Mouse (Mus musculus): Measurements from ENCODE around the gene Zfp825.
A peak's percentile ranks its signal among the peaks of the same experiment; 100 is the strongest.
"Not testable (repeated sequence)": the region's sequence is repeated elsewhere in the genome, so short reads cannot be mapped to it uniquely, and the experiment has no call there.

Zfp825 gene

DNA sequence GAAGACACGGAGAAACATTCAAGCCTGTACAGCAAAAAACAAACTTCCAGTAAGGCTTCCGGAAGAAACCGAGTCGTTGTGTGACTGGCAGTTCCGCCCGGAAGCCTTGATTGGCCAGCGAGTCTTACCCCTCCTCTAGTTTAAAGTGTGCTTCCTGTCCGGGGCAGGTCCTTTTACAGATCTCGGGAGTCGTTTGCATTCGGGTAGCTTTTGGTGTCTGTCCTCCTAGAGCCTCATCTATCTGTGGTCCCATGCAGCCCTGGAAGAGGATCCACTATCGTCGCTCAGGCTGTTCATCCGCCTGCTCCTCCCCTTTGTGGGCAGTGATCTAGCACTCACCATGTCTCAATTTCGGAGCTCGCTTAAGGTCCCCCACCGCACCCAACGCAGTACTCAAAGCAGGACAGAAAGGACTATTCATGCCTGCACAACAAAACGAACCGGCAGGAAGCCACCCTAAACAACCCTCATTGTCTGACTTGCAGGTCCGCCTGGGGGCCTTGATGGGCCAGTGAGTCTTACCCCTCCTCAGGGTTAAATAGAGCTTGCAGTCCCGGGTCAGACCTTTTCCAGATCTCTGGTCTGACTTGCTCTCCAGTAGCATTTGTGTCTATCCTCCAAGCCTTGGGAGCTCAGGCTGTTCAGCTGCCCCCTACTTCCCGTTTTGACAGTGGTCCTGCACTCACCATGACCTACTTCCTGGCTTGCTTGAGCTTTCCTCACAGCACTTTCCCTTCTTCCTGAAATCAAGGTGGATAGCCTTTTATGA lies at the start of gene Zfp825:
TSS of gene Zfp825 (minus strand) at position 82 of the 769 bp plus-strand sequence.
- DNase-seq (ENCODE audit: low spot score in 2 of 2) = peak; percentile 40 to 56

DNA sequence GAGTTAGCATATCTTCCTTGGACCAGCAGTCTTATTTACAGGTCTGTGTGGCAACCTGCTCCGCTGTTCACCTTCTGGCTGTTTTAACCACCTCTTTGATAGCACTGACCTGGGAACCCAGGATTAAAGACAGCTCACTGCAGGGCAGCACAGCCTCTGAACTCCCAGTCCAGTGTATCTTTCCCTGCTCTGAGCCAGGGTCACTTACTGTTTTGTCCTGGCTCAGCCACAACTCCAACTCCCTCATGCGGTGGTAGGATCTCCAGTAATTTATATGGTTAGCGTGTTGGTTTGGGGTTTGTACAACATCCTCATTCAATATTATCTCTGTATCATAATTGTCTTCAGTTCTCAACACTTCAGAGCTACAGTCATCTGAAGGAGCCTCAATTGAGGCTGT lies 41.6 kb upstream of the Zfp825 start:
- DNase-seq (ENCODE audit: low spot score in 2 of 2) = not testable (repeated sequence)

DNA sequence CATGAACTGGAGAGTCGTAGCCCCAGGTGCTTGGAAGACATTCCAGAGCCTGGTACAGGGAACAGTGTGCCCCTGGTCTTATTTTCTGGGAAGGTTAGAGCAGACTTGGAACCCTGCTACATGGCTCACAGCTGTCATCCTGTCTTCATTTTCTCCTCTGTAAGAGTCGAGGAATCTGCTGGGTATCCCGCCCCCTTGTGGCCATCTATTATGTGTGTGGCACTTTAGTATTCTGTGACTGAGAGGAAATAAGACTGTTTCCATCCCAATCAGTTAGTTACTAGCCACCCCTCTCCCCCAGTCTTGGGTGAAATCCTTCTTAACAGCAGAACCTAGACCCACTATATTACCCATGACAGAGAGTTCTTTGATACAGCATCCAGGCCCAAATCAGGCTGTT lies 41.1 kb upstream of the Zfp825 start:
- DNase-seq (ENCODE audit: low spot score in 2 of 2) = peak; percentile 12 to 27

GRCm38 (mm10) chr13:74534096-74534495 lies 40.3 kb upstream of the Zfp825 start:
- no peak for DNase-seq (ENCODE audit: low spot score in 2 of 2)

GRCm38 (mm10) chr13:74531251-74531650 lies 37.5 kb upstream of the Zfp825 start:
- DNase-seq (ENCODE audit: low spot score in 2 of 2) = not testable (repeated sequence)

- not testable (repeated sequence) for DNase-seq (ENCODE audit: low spot score in 2 of 2)
These were observed 35.6 kb upstream of the Zfp825 start for GRCm38 (mm10) chr13:74529372-74529715.

DNA sequence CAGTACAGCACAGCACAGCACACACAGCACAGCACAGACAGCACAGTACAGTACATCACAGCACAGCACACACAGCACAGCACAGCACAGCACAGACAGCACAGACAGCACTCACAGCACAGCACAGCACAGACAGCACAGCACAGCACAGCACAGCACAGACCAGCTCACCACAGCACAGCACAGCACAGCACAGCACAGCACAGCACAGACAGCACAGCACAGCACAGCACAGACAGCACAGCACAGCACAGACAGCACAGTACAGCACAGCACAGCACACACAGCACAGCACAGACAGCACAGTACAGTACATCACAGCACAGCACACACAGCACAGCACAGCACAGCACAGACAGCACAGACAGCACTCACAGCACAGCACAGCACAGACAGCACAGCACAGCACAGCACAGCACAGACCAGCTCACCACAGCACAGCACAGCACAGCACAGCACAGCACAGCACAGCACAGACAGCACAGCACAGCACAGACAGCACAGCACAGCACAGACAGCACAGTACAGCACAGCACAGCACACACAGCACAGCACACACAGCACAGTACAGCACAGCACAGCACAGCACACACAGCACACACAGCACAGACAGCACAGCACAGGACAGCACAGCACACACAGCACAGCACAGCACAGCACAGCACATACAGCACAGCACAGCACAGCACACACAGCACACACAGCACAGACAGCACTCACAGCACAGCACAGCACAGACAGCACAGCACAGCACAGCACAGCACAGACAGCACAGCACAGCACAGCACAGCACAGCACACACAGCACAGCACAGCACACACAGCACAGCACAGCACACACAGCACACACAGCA lies 35.0 kb upstream of the Zfp825 start:
- not testable (repeated sequence) for DNase-seq (ENCODE audit: low spot score in 2 of 2)

- DNase-seq (ENCODE audit: low spot score in 2 of 2) = peak; percentile 22 to 42
These were observed 28.9 kb upstream of the Zfp825 start for GRCm38 (mm10) chr13:74522481-74523237.

DNA sequence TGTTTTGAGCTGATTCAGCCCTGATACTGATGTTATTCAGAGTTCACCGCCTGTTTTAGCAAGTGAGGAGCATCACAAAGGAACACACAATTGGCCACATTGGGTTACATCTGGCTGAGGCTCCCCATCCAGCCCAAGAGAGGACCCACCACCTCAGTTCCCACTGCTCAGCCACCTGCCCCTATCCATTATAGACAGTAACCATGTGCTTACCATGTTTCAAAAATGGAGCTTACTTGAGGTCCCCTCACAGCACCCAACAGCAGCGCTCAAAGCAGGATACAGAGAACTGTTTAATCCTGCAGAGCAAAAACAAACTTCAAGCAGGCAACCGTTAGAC lies 28.3 kb upstream of the Zfp825 start:
- DNase-seq (ENCODE audit: low spot score in 2 of 2) = not testable (repeated sequence)

DNA sequence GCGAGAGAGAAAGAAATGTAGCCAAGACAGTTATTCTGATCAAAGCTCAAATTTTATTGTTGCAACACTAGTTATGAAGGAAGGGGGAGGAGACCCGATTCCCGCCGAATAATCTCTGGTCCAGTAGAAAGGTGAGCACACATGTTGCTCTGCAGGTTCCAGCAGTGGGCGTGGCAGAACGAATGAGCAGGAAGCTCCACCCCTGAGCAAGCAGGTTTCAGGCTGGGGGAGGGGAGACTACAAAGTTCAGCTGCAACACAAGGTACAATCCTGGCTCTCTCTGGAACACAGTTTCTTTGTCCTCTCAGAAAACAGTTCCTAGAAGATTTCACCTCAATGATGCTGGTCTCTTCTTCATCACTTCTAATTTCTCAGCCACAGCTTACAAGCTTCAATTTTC lies 14.2 kb upstream of the Zfp825 start:
- DNase-seq (ENCODE audit: low spot score in 2 of 2) = not testable (repeated sequence)

DNA sequence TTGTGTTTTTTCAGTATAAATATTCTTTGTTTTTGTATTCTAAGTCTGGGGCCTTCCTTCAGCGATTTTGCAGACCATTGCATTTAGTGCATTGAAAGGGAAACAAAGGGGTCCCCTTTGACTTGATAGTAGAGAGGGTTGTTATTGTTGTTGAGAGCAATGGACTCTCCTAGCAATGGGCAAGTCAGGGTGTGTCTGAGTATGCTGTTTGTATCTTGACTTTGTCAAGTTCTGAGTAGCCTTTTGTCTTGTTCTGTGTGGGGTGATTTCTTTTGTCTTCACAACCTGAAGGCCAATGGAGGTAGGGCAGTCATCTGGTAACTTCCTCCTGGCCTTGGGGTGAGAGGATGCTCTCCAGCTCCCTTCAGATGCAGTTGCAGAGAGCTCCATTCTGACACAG lies 9.1 kb upstream of the Zfp825 start:
- DNase-seq (ENCODE audit: low spot score in 2 of 2) = not testable (repeated sequence)

GRCm38 (mm10) chr13:74499696-74500095 lies 5.9 kb upstream of the Zfp825 start:
- not testable (repeated sequence) for DNase-seq (ENCODE audit: low spot score in 2 of 2)

- not testable (repeated sequence) for DNase-seq (ENCODE audit: low spot score in 2 of 2)
These were observed 9.5 kb downstream of the Zfp825 start for GRCm38 (mm10) chr13:74484326-74484725.

DNA sequence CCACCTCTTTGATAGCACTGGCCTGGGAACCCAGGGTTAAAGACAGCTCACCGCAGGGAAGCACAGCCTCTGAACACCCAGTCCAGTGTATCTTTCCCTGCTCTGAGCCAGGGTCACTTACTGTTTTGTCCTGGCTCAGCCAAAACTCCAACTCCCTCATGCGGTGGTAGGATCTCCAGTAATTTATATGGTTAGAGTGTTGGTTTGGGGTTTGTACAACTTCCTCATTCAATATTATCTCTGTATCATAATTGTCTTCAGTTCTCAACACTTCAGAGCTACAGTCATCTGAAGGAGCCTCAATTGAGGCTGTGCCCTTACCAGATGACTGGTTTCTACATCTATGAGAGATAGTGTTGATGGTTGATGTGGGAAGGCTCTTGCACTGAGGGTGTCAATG lies 22.3 kb downstream of the Zfp825 start:
- DNase-seq (ENCODE audit: low spot score in 2 of 2) = not testable (repeated sequence)

DNA sequence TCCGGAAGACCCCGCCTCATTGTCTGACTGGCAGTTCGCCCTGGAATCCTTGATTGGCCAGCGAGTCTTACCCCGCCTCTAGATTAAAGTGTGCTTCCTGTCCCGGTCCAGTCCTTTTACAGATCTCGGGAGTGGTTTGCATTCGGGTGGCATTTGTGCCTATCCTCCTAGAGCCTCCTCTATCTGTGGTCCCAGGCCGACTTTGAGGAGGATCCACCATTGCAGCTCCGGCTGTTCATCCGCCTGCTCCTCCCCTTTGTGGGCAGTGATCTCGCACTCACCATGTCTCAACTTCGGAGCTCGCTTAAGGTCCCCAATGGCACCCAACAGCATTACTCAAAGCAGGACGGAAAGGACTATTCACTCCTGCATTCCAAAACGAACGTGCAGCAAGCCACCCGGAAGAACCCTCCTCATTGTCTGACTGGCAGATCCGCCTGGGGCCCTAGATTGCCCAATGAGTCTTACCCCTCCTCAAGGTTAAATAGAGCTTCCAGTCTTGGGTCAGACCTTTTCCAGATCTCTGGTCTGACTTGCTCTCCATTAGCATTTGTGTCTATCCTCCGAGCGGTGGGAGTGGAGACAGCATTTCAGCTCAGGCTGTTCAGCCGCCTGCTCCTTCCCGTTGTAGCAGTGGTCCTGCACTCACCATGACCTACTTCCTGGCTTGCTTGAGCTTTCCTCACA lies 30.9 kb downstream of the Zfp825 start:
- DNase-seq (ENCODE audit: low spot score in 2 of 2) = peak; percentile 43 to 56

GRCm38 (mm10) chr13:74462318-74462698 lies 31.5 kb downstream of the Zfp825 start:
- not testable (repeated sequence) for DNase-seq (ENCODE audit: low spot score in 2 of 2)

- DNase-seq (ENCODE audit: low spot score in 2 of 2) = no peak
These were observed 53.9 kb downstream of the Zfp825 start for GRCm38 (mm10) chr13:74439895-74440294.

Data from frontal cortex, postnatal 25 days (tissue).